Mouse (Mus musculus): ENCODE measurements at regions not wholly inside any gene's neighbourhood (a gene's known extent, or its start where the extent isn't known, plus 50 kb on each side); places are given as distances from the start of the nearest gene placed in this dataset.

DNA sequence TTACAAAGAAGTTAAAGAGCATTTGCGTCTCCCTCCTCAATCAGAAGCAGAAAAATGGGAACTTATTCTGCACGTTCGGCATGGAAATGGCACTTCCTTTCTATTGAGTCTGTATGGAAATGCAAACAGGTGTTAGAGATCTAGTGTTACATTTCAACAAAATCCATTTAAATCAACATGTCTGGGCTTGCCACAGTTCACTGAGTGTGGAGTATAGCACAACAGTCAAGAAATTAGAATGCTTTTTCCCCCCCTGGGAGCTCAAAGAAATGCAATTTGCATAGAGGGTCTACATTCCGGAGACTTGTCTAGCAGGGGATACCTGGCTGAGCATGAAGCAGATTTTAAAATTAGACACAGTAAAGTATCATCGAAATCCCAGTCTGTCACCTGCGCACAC lies 308.5 kb upstream of the Smarca2 start:
- no peak overlapping the region for H3K4me2 ChIP-seq
- WGBS = 89% methylated on average over 6 of the region's 6 CpGs
- H3K4me1 ChIP-seq = no peaks in the 10 kb centered on the region
- no peak overlapping the region for H3K9ac ChIP-seq (replicated peaks)
- H3K27me3 ChIP-seq (replicated peaks) = no peaks in the 10 kb centered on the region
- H3K27ac ChIP-seq (replicated peaks) = no peak overlapping the region
- no peaks in the 10 kb centered on the region for H3K9me3 ChIP-seq (replicated peaks)
- H3K36me3 ChIP-seq = no peaks in the 10 kb centered on the region
- no peak for ATAC-seq (ENCODE audit: low FRiP score)
- H3K4me3 ChIP-seq (replicated peaks) = no peak overlapping the region

- Histone ChIP-seq H3K4me2 (no peak overlapping the region), H3K27ac (replicated peaks) (no peak overlapping the region), H3K36me3 (no peaks in the 10 kb centered on the region), H3K27me3 (replicated peaks) (no peaks in the 10 kb centered on the region), H3K9me3 (replicated peaks) (no peaks in the 10 kb centered on the region), H3K4me3 (replicated peaks) (no peak overlapping the region), H3K4me1 (no peaks in the 10 kb centered on the region), H3K9ac (replicated peaks) (no peak overlapping the region)
- ATAC-seq (ENCODE audit: low FRiP score) = no peak
- WGBS = 82% methylated on average over 1 of the region's 1 CpGs
Observed at GRCm38 (mm10) chr19:26308477-26309135, 296.2 kb upstream of the Smarca2 start.

DNA sequence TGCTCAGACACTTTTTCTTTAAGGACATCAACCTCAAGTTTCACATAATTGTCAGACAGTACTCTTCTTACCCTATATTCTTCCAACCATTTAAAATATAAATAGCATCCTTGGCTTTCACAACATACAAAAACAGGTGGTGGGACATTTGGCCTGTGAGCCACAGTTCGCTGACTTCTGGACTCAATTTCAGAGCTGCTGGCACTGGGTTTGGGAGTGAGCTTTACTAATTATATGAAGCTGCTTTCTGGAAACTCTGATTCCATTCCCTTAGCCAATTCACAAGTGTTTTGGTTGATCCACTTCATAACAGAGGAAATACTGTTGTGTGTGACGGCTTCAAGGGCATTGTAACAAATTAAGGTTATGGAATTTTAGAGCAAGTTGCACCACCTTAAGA lies 285.9 kb upstream of the Smarca2 start:
- Histone ChIP-seq H3K4me3 (replicated peaks) (no peak overlapping the region), H3K27me3 (replicated peaks) (no peaks in the 10 kb centered on the region), H3K36me3 (no peaks in the 10 kb centered on the region), H3K9me3 (replicated peaks) (no peaks in the 10 kb centered on the region), H3K9ac (replicated peaks) (no peak overlapping the region), H3K4me2 (no peak overlapping the region), H3K27ac (replicated peaks) (no peak overlapping the region), H3K4me1 (no peaks in the 10 kb centered on the region)
- no peak for ATAC-seq (ENCODE audit: low FRiP score)
- WGBS = 74% methylated on average over 2 of the region's 2 CpGs

DNA sequence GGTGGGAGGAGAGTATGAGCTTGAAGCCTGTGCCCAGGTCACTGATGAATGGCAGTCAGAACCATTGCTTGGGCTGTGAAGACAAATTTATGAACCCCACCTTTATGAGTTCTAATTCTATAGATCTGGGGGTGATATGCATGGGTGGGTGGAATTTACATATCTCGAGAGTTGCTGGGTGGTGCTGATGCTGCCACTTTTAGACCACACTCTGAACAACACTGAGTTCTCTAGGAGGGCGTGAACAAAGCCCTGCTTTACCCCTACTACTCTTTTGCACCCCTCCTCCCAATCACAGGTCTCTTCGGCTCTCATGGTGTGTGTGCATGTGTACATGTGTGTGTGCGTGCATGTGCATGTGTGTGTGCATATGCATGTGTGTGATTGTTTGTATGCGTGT lies 281.2 kb upstream of the Smarca2 start:
- H3K4me2 ChIP-seq = no peak overlapping the region
- ATAC-seq (ENCODE audit: low FRiP score) = no peak

GRCm38 (mm10) chr19:26339120-26339519 lies 265.7 kb upstream of the Smarca2 start:
- Histone ChIP-seq H3K27ac (replicated peaks) (no peak overlapping the region), H3K9ac (replicated peaks) (no peak overlapping the region), H3K9me3 (replicated peaks) (no peaks in the 10 kb centered on the region), H3K27me3 (replicated peaks) (no peaks in the 10 kb centered on the region), H3K4me3 (replicated peaks) (no peak overlapping the region), H3K36me3 (no peaks in the 10 kb centered on the region), H3K4me1 (peaks cover 4% of the 10 kb centered on the region; the same call in 1 of the 2 replicates), H3K4me2 (no peak overlapping the region)
- ATAC-seq (ENCODE audit: low FRiP score) = 0 out of 2 replicates have a peak, but pooled peaks have one; percentile 31
- 49% methylated on average over 4 of the region's 4 CpGs for WGBS

More for the DNA sequence above, 281.2 kb upstream of the Smarca2 start:
- no peak overlapping the region for H3K9ac ChIP-seq (replicated peaks)
- H3K36me3 ChIP-seq = no peaks in the 10 kb centered on the region
- 88% methylated on average over 5 of the region's 5 CpGs for WGBS
- H3K4me3 ChIP-seq (replicated peaks) = no peak overlapping the region
- H3K9me3 ChIP-seq (replicated peaks) = no peaks in the 10 kb centered on the region
- no peaks in the 10 kb centered on the region for H3K27me3 ChIP-seq (replicated peaks)
- H3K4me1 ChIP-seq = no peaks in the 10 kb centered on the region
- no peak overlapping the region for H3K27ac ChIP-seq (replicated peaks)

- Histone ChIP-seq H3K27ac (replicated peaks) (no peak overlapping the region), H3K4me3 (replicated peaks) (no peak overlapping the region), H3K9me3 (replicated peaks) (no peaks in the 10 kb centered on the region), H3K4me1 (peaks cover 4% of the 10 kb centered on the region; the same call in 1 of the 2 replicates), H3K27me3 (replicated peaks) (no peaks in the 10 kb centered on the region), H3K4me2 (no peak overlapping the region), H3K9ac (replicated peaks) (no peak overlapping the region), H3K36me3 (no peaks in the 10 kb centered on the region)
- WGBS = 65% methylated on average over 3 of the region's 3 CpGs
- ATAC-seq (ENCODE audit: low FRiP score) = no peak
Observed at GRCm38 (mm10) chr19:26340155-26340554, 264.7 kb upstream of the Smarca2 start.

DNA sequence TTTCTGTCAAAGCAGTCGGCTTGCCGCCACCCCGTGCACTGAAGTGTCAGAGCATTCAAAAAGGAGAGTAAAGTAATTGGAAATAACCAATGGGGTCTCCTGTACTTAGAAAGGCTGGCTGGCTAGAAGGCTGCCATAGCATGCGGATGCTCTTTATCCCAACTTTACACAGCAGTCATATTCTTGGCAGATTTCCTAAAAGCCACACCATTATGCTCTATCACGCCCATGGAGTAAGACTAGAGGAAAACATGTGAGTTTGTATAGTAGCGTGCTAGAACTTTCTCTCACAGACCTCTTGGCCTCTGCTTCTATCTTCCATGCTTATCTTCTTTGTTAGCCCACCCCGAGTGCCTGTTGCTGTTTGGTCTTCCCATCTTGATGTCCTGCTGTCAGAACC lies 249.8 kb upstream of the Smarca2 start:
- Histone ChIP-seq H3K4me2 (no peak overlapping the region), H3K27me3 (replicated peaks) (no peaks in the 10 kb centered on the region), H3K36me3 (no peaks in the 10 kb centered on the region), H3K4me3 (replicated peaks) (no peak overlapping the region), H3K4me1 (no peaks in the 10 kb centered on the region), H3K9me3 (replicated peaks) (no peaks in the 10 kb centered on the region), H3K9ac (replicated peaks) (no peak overlapping the region), H3K27ac (replicated peaks) (no peak overlapping the region)
- no peak for ATAC-seq (ENCODE audit: low FRiP score)
- WGBS = 90% methylated on average over 7 of the region's 7 CpGs

- no peak for ATAC-seq (ENCODE audit: low FRiP score)
- H3K9ac ChIP-seq (replicated peaks) = no peak overlapping the region
- WGBS = 72% methylated on average over 4 of the region's 4 CpGs
- no peaks in the 10 kb centered on the region for H3K27me3 ChIP-seq (replicated peaks)
- H3K4me2 ChIP-seq = no peak overlapping the region
- H3K9me3 ChIP-seq (replicated peaks) = no peaks in the 10 kb centered on the region
- H3K27ac ChIP-seq (replicated peaks) = no peak overlapping the region
- no peaks in the 10 kb centered on the region for H3K4me1 ChIP-seq
- no peaks in the 10 kb centered on the region for H3K36me3 ChIP-seq
- H3K4me3 ChIP-seq (replicated peaks) = no peak overlapping the region
Observed at GRCm38 (mm10) chr19:26383961-26384381, 220.9 kb upstream of the Smarca2 start.

DNA sequence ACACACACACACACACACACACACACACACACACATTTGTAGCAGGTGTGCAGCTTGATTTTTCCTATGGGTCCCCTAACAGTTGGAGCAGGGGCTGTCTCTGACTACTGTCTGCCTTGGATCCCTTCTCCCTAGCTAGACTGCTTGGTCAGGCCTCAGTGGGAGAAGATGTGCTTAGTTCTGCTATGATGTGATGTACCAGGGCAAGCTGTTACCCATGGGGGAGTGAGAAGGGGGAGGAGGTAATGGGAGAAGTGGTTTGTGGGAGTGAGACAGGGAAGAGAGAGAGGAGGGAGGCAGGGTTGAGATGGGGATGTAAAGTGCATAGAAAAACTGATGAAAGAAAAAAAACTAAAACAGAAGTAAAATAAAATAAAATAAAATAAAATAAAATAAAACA lies 218.8 kb upstream of the Smarca2 start:
- Histone ChIP-seq H3K27ac (replicated peaks) (no peak overlapping the region), H3K9me3 (replicated peaks) (no peaks in the 10 kb centered on the region), H3K27me3 (replicated peaks) (no peaks in the 10 kb centered on the region), H3K9ac (replicated peaks) (no peak overlapping the region), H3K4me1 (no peaks in the 10 kb centered on the region), H3K36me3 (no peaks in the 10 kb centered on the region), H3K4me3 (replicated peaks) (no peak overlapping the region), H3K4me2 (no peak overlapping the region)
- ATAC-seq (ENCODE audit: low FRiP score) = no peak

DNA sequence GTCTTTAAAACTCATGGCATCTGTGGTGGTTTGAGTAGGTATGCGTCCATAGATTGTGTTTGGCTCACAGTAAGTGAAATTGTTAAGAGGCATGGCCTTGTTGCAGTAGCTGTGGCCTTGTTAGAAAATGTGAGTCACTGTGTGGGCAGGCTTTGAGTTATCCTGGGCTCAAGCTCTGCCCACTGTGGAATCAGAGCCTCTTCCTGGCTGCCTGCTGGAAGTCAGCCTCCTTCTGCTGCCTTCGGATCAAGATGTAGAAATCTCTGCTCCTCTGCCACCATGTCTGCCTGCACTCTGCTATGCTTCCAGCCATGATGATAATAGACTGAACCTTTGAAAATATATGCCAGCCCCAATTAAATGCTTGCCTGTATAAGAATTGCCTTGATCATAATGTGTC lies 192.2 kb upstream of the Smarca2 start:
- 89% methylated on average over 2 of the region's 2 CpGs for WGBS
- Histone ChIP-seq H3K4me3 (replicated peaks) (no peak overlapping the region), H3K27me3 (replicated peaks) (no peaks in the 10 kb centered on the region), H3K27ac (replicated peaks) (no peak overlapping the region), H3K4me1 (no peaks in the 10 kb centered on the region), H3K9ac (replicated peaks) (no peak overlapping the region), H3K9me3 (replicated peaks) (no peaks in the 10 kb centered on the region), H3K4me2 (no peak overlapping the region), H3K36me3 (no peaks in the 10 kb centered on the region)
- no peak for ATAC-seq (ENCODE audit: low FRiP score)

- Histone ChIP-seq H3K4me3 (replicated peaks) (no peak overlapping the region), H3K27ac (replicated peaks) (no peak overlapping the region), H3K27me3 (replicated peaks) (no peaks in the 10 kb centered on the region), H3K36me3 (no peaks in the 10 kb centered on the region), H3K9ac (replicated peaks) (no peak overlapping the region), H3K9me3 (replicated peaks) (no peaks in the 10 kb centered on the region), H3K4me2 (no peak overlapping the region), H3K4me1 (no peaks in the 10 kb centered on the region)
- 93% methylated on average over 6 of the region's 6 CpGs for WGBS
- no peak for ATAC-seq (ENCODE audit: low FRiP score)
Observed at GRCm38 (mm10) chr19:26414476-26415024, 190.3 kb upstream of the Smarca2 start.

DNA sequence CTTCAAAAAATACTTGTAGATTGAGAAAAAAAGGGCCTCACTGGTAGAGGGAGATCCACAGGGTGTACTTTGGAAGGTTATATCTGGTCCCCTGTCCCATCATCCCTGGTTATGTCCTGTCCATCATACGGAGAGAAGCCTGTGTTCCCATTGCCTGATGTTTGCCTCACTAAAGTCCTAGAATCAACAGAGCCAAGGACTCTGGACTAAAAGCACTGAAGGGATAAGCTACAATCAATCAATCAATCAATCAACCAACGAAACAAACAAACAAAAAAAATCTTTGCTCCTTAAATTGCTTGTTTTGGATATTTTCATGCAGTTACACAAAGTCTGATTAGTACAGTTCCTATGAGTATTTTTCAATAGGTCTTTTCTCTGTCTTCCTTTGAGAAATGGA lies 185.1 kb upstream of the Smarca2 start:
- Histone ChIP-seq H3K4me2 (no peak overlapping the region), H3K4me1 (no peaks in the 10 kb centered on the region), H3K9me3 (replicated peaks) (no peaks in the 10 kb centered on the region), H3K27me3 (replicated peaks) (no peaks in the 10 kb centered on the region), H3K4me3 (replicated peaks) (no peak overlapping the region), H3K27ac (replicated peaks) (no peak overlapping the region), H3K9ac (replicated peaks) (no peak overlapping the region), H3K36me3 (no peaks in the 10 kb centered on the region)
- 86% methylated on average over 2 of the region's 2 CpGs for WGBS
- ATAC-seq (ENCODE audit: low FRiP score) = no peak

Measured in neural tube, embryonic 15.5 days (tissue).